Mouse (Mus musculus) left cerebral cortex, postnatal 4 days (tissue): Measurements from ENCODE around the gene Wdr66. TPM values are rescaled to one million over a fixed set of nuclear protein-coding genes. Genes with fewer than 3 reads are reported as not detected.
A peak's percentile ranks its signal among the peaks of the same experiment; 100 is the strongest.

Experiments
- DNase-seq: peaks from one replicate; pipeline ENCODE4 v3.0.0-alpha.2; 2022
- intact Hi-C: fragments of 180-260 bp; cut with DNase I; formaldehyde crosslinking; loops from one replicate; pipeline ENCODE4 v1.15.1; 2025
- total RNA-seq, 2 experiments: library from RNA; stranded (reverse); gene quantifications; 2 replicates each; pipeline ENCODE4 v1.2.3; 2021

Wdr66 gene
- total RNA-seq, 2 experiments from 2014 or later, result 5.6 to 6.1 TPM

- DNase-seq, result no peak
- intact Hi-C loops, result loop anchor here (10.0 kb wide), 2 partner anchors 62 to 92 kb away; partner anchors contain the start of gene Wdr66
Observed at GRCm38 (mm10) chr5:123346701-123347270, 94.9 kb downstream of the Wdr66 start.

- intact Hi-C loops, result loop anchor here (10.0 kb wide), 2 partner anchors 63 to 93 kb away; partner anchors contain the start of gene Wdr66
- DNase-seq, result no peak
Observed at GRCm38 (mm10) chr5:123347985-123348384, 96.1 kb downstream of the Wdr66 start.

- DNase-seq, result peak; percentile 41
Observed at GRCm38 (mm10) chr5:123350386-123350785, 98.5 kb downstream of the Wdr66 start.

GRCm38 (mm10) chr5:123355918-123356317, 104.0 kb downstream of the Wdr66 start:
- no peak for DNase-seq
- intact Hi-C loops, result no loop called here

More at GRCm38 (mm10) chr5:123350386-123350785, 98.5 kb downstream of the Wdr66 start:
- intact Hi-C loops, result no loop called here

GRCm38 (mm10) chr5:123357253-123357652, 105.4 kb downstream of the Wdr66 start:
- no peak for DNase-seq
- intact Hi-C loops, result no loop called here

GRCm38 (mm10) chr5:123359431-123359830, 107.5 kb downstream of the Wdr66 start:
- DNase-seq, result no peak
- intact Hi-C loops, result no loop called here

- no peak for DNase-seq
- intact Hi-C loops, result no loop called here
Observed at GRCm38 (mm10) chr5:123362911-123363310, 111.0 kb downstream of the Wdr66 start.

GRCm38 (mm10) chr5:123364302-123364971, 112.5 kb downstream of the Wdr66 start:
- intact Hi-C loops, result no loop called here
- no peak for DNase-seq

- peak; percentile 50 for DNase-seq
- intact Hi-C loops, result no loop called here
Observed at GRCm38 (mm10) chr5:123368869-123369488, 117.1 kb downstream of the Wdr66 start.

GRCm38 (mm10) chr5:123370049-123370448, 118.1 kb downstream of the Wdr66 start:
- intact Hi-C loops, result loop anchor here (10.0 kb wide), 1 partner anchor 135 kb away; no protein-coding TSS in a partner anchor
- no peak for DNase-seq

- no peak for DNase-seq
- intact Hi-C loops, result loop anchor here (5.0 to 10.0 kb wide), 2 partner anchors 67 to 130 kb away; no protein-coding TSS in a partner anchor
Observed at GRCm38 (mm10) chr5:123375262-123375661, 123.4 kb downstream of the Wdr66 start.

GRCm38 (mm10) chr5:123375793-123376452, 124.0 kb downstream of the Wdr66 start:
- intact Hi-C loops, result loop anchor here (5.0 to 10.0 kb wide), 2 partner anchors 66 to 129 kb away; no protein-coding TSS in a partner anchor
- no peak for DNase-seq

- intact Hi-C loops, result loop anchor here (5.0 to 10.0 kb wide), 2 partner anchors 66 to 128 kb away; no protein-coding TSS in a partner anchor
Observed at GRCm38 (mm10) chr5:123376569-123376968, 124.7 kb downstream of the Wdr66 start.

More at GRCm38 (mm10) chr5:123376569-123376968, 124.7 kb downstream of the Wdr66 start:
- DNase-seq, result peak; percentile 88

Other genes with a start within 250 kb of the Wdr66 start
- gene Orai1, start 237.0 kb upstream of the Wdr66 start, total RNA-seq, result 10 to 100 TPM; 13.2 to 14.2 TPM
- gene Morn3, start 205.1 kb upstream of the Wdr66 start, total RNA-seq, result not detected
- 10 to 100 TPM; 25.0 to 28.6 TPM for gene Tmem120b, start 183.7 kb upstream of the Wdr66 start, total RNA-seq
- 10 to 100 TPM; 44.0 to 48.8 TPM for gene Rhof, start 119.4 kb upstream of the Wdr66 start, total RNA-seq
- gene Setd1b, start 109.9 kb upstream of the Wdr66 start, total RNA-seq, result 10 to 100 TPM; 38.5 to 43.9 TPM
- gene Psmd9, start 82.7 kb upstream of the Wdr66 start, total RNA-seq, result 10 to 100 TPM; 34.9 to 39.3 TPM
- gene Hpd, start 69.4 kb upstream of the Wdr66 start, total RNA-seq, result not detected
- 10 to 100 TPM; 95.1 to 98.4 TPM for gene Bcl7a, start 91.7 kb downstream of the Wdr66 start, total RNA-seq
- 10 to 100 TPM; 29.9 to 30.0 TPM for gene Mlxip, start 142.7 kb downstream of the Wdr66 start, total RNA-seq
- gene Lrrc43, start 237.2 kb downstream of the Wdr66 start, total RNA-seq, result 1 to 10 TPM; 1.3 to 1.7 TPM
- gene Il31, start 237.4 kb downstream of the Wdr66 start, total RNA-seq, result not detected